Mouse (Mus musculus): ENCODE results near the gene Lipc. TPM values are rescaled to one million over a fixed set of nuclear protein-coding genes. Genes with fewer than 3 reads are reported as not detected.

The Lipc gene
- polyA plus RNA-seq, 1 experiment from 2014 or later = not detected

DNA sequence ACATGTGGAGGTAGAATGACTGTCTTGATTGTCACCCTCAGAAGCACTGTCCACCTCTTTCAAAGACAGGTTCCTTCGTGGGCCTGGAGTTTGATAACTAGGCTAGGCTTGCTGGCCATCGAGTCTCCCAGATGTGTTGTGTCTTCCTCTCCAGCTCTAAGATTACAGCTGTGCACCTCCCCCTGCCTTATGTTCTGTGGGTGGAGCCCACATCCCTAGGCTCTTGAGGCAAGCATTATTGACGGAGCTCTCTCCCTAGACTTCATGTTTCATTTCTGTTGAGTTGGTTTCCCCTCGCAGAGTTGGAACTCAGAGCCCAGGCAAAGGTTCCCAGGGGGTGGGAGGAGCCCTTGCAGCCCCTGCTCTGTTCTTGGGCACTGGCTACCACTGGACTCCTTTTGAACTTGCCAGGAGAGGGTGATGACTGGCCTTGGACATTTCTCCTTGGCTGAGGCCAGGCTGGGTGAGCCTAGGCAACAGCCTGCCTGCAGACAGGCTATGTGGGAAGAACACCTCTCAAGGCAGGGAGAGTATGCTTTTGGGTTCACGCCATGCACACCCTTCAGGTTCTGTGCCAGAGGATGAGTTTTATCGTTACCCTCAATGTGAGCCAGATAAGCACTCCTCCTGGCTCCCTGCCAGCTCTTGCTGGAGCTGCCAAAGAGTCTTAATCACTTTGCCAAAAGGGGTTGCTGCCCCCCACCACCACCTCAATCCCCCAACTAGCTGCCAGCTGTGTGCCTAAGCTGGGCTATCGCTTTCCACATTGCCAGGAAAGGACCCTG, 30.1 kb downstream of the Lipc start:
- Histone ChIP-seq H3K9me3 (ENCODE audit: control insufficient read depth) (no peaks in the 10 kb centered on the region), H3K27me3 (replicated peaks; ENCODE audit: control insufficient read depth, insufficient read depth, low read length) (no peaks in the 10 kb centered on the region), H3K4me1 (replicated peaks; ENCODE audit: control insufficient read depth, insufficient read depth, low read length) (0 out of 2 replicates have a peak, but pooled peaks cover 9% of the 10 kb centered on the region), H3K4me3 (ENCODE audit: low read depth, low read length) (no peak overlapping the region), H3K9ac (ENCODE audit: low read depth, low read length) (no peak overlapping the region), H3K36me3 (ENCODE audit: control insufficient read depth, insufficient read depth) (no peaks in the 10 kb centered on the region), H3K4me2 (replicated peaks; ENCODE audit: low read depth) (no peak overlapping the region), H3K27ac (ENCODE audit: low read depth, low read length) (no peak overlapping the region)
- 35% methylated on average over 7 of the region's 7 CpGs for WGBS
- ATAC-seq = no peak; the same call in 1 of the 2 replicates
- TF ChIP-seq CTCF (IDR thresholded peaks at IDR 0.05; ENCODE audit: low read depth) = no peak

DNA sequence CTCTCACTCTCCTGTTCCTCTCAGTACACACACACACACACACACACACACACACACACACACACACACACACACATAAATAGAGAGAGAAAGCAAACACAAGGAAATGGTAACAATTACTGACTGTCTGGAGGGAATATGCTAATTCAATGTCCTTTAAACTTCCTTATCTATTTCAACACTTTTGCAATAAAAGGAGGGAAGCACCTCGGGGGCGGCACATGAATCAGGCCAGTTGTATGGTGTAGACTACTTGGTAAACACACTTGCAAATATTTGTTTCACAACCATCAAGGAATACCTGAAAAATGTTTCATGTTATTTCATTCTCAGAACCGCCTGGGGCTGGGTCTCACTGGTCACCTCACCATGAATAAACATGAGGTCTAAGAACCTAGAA, 30.9 kb downstream of the Lipc start:
- no peaks in the 10 kb centered on the region for H3K27me3 ChIP-seq (replicated peaks; ENCODE audit: control insufficient read depth, insufficient read depth, low read length)
- H3K9ac ChIP-seq (ENCODE audit: low read depth, low read length) = no peak overlapping the region
- ATAC-seq = peak; percentile 76
- no peaks in the 10 kb centered on the region for H3K36me3 ChIP-seq (ENCODE audit: control insufficient read depth, insufficient read depth)
- H3K9me3 ChIP-seq (ENCODE audit: control insufficient read depth) = no peaks in the 10 kb centered on the region
- H3K4me3 ChIP-seq (ENCODE audit: low read depth, low read length) = no peak overlapping the region
- no peak for TF ChIP-seq CTCF (IDR thresholded peaks at IDR 0.05; ENCODE audit: low read depth)
- H3K4me2 ChIP-seq (replicated peaks; ENCODE audit: low read depth) = no peak overlapping the region
- no peak overlapping the region for H3K27ac ChIP-seq (ENCODE audit: low read depth, low read length)
- H3K4me1 ChIP-seq (replicated peaks; ENCODE audit: control insufficient read depth, insufficient read depth, low read length) = 0 out of 2 replicates have a peak, but pooled peaks cover 8% of the 10 kb centered on the region
- 35% methylated on average over 3 of the region's 3 CpGs for WGBS

GRCm38 (mm10) chr9:70919271-70919670, 32.8 kb downstream of the Lipc start:
- Histone ChIP-seq H3K4me3 (ENCODE audit: low read depth, low read length) (no peak overlapping the region), H3K4me2 (replicated peaks; ENCODE audit: low read depth) (no peak overlapping the region), H3K36me3 (ENCODE audit: control insufficient read depth, insufficient read depth) (no peaks in the 10 kb centered on the region), H3K9me3 (ENCODE audit: control insufficient read depth) (no peaks in the 10 kb centered on the region), H3K27ac (ENCODE audit: low read depth, low read length) (no peak overlapping the region), H3K4me1 (replicated peaks; ENCODE audit: control insufficient read depth, insufficient read depth, low read length) (0 out of 2 replicates have a peak, but pooled peaks cover 8% of the 10 kb centered on the region), H3K27me3 (replicated peaks; ENCODE audit: control insufficient read depth, insufficient read depth, low read length) (no peaks in the 10 kb centered on the region), H3K9ac (ENCODE audit: low read depth, low read length) (no peak overlapping the region)
- ATAC-seq = no peak
- TF ChIP-seq CTCF (IDR thresholded peaks at IDR 0.05; ENCODE audit: low read depth) = no peak
- 91% methylated on average over 3 of the region's 3 CpGs for WGBS

DNA sequence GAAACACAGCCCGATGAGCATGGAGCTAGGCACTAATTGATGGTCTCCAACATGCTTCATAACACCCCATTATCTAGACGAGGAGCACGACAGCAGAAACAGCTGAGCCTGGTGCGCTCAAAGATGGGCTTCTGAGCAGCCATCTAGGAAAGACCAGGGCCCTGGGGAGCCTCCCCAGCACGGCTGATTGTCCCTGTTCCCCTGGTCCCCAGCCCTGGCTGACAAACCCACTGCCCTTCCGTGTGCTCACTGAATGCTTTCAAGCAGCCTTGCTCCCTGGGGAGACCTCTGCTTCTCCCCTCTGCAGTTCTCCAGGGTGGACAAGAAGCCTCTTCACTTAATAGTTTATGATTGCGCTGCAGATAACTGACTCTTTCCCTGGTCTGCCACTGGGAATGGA, 35.5 kb downstream of the Lipc start:
- Histone ChIP-seq H3K4me2 (replicated peaks; ENCODE audit: low read depth) (no peak overlapping the region), H3K4me1 (replicated peaks; ENCODE audit: control insufficient read depth, insufficient read depth, low read length) (no peaks in the 10 kb centered on the region), H3K9ac (ENCODE audit: low read depth, low read length) (no peak overlapping the region), H3K9me3 (ENCODE audit: control insufficient read depth) (no peaks in the 10 kb centered on the region), H3K36me3 (ENCODE audit: control insufficient read depth, insufficient read depth) (no peaks in the 10 kb centered on the region), H3K27me3 (replicated peaks; ENCODE audit: control insufficient read depth, insufficient read depth, low read length) (no peaks in the 10 kb centered on the region), H3K4me3 (ENCODE audit: low read depth, low read length) (no peak overlapping the region), H3K27ac (ENCODE audit: low read depth, low read length) (no peak overlapping the region)
- TF ChIP-seq CTCF (IDR thresholded peaks at IDR 0.05; ENCODE audit: low read depth) = no peak
- ATAC-seq = no peak
- 37% methylated on average over 7 of the region's 7 CpGs for WGBS

GRCm38 (mm10) chr9:70915356-70915685, 36.7 kb downstream of the Lipc start:
- no peaks in the 10 kb centered on the region for H3K4me1 ChIP-seq (replicated peaks; ENCODE audit: control insufficient read depth, insufficient read depth, low read length)
- WGBS = 68% methylated on average over 2 of the region's 2 CpGs
- no peak for ATAC-seq
- no peaks in the 10 kb centered on the region for H3K9me3 ChIP-seq (ENCODE audit: control insufficient read depth)
- no peak overlapping the region for H3K27ac ChIP-seq (ENCODE audit: low read depth, low read length)
- no peaks in the 10 kb centered on the region for H3K27me3 ChIP-seq (replicated peaks; ENCODE audit: control insufficient read depth, insufficient read depth, low read length)
- no peak overlapping the region for H3K4me2 ChIP-seq (replicated peaks; ENCODE audit: low read depth)
- H3K36me3 ChIP-seq (ENCODE audit: control insufficient read depth, insufficient read depth) = no peaks in the 10 kb centered on the region
- no peak for TF ChIP-seq CTCF (IDR thresholded peaks at IDR 0.05; ENCODE audit: low read depth)
- H3K9ac ChIP-seq (ENCODE audit: low read depth, low read length) = no peak overlapping the region
- H3K4me3 ChIP-seq (ENCODE audit: low read depth, low read length) = no peak overlapping the region

- no peaks in the 10 kb centered on the region for H3K36me3 ChIP-seq (ENCODE audit: control insufficient read depth, insufficient read depth)
- TF ChIP-seq CTCF (IDR thresholded peaks at IDR 0.05; ENCODE audit: low read depth) = peak; percentile 35
- H3K9me3 ChIP-seq (ENCODE audit: control insufficient read depth) = no peaks in the 10 kb centered on the region
- H3K9ac ChIP-seq (ENCODE audit: low read depth, low read length) = no peak overlapping the region
- H3K4me1 ChIP-seq (replicated peaks; ENCODE audit: control insufficient read depth, insufficient read depth, low read length) = no peaks in the 10 kb centered on the region
- no peak overlapping the region for H3K4me2 ChIP-seq (replicated peaks; ENCODE audit: low read depth)
- no peak overlapping the region for H3K4me3 ChIP-seq (ENCODE audit: low read depth, low read length)
- 57% methylated on average over 10 of the region's 10 CpGs for WGBS
- ATAC-seq = no peak
- no peak overlapping the region for H3K27ac ChIP-seq (ENCODE audit: low read depth, low read length)
- no peaks in the 10 kb centered on the region for H3K27me3 ChIP-seq (replicated peaks; ENCODE audit: control insufficient read depth, insufficient read depth, low read length)
Measured at GRCm38 (mm10) chr9:70914659-70915355, 37.2 kb downstream of the Lipc start.

All from intestine, postnatal 0 days (tissue).